Mouse (Mus musculus): Measurements from ENCODE around the gene Znrf1. TPM values are rescaled to one million over a fixed set of nuclear protein-coding genes. Genes with fewer than 3 reads are reported as not detected.

The Znrf1 gene
- total RNA-seq, 1 experiment from 2014 or later = 71.0 TPM

DNA sequence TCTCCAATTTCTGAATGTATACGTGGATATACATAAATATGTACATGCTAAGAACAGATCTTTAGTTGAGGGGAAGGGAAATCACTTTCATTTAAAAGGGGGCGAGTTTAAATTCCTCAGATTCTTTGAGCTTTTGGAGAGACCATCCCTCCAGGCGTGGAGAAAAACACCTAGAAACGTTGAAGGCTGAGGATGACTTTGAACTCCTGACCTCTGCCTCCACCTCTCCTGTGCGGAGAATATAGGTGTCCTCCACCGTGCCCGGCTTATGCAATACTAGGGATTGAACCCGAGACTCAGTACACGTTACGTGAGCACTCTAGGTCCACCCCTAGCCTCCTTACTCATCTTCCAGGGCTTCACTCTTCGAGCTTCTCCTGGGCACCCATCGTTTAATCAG is 4.7 kb upstream of the Znrf1 start:
- ATAC-seq (replicated peaks; ENCODE audit: low read depth, poor library complexity, severe bottlenecking) = no peak

GRCm38 (mm10) chr8:111531621-111532020 is 4.3 kb upstream of the Znrf1 start:
- ATAC-seq (replicated peaks; ENCODE audit: low read depth, poor library complexity, severe bottlenecking) = no peak

DNA sequence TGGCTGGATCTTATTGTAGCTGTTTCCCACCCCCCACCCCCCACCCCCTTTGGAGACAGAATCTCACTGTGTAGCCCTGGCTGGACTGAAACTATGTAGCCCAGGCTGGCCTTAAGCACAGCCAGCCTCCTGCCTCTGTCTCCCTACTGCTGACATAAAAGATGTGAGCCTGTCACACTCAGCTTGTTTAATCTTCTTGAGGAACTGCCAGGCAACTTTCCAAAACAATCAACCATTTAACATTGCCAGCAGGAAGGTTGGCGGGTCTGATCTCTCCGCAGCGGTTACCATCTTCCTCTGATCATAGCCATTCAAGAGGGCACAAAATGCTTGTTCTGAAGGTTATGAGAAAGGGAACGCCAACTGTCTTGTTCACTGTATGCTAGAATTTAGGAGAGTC is 2.4 kb upstream of the Znrf1 start:
- no peak for ATAC-seq (replicated peaks; ENCODE audit: low read depth, poor library complexity, severe bottlenecking)

DNA sequence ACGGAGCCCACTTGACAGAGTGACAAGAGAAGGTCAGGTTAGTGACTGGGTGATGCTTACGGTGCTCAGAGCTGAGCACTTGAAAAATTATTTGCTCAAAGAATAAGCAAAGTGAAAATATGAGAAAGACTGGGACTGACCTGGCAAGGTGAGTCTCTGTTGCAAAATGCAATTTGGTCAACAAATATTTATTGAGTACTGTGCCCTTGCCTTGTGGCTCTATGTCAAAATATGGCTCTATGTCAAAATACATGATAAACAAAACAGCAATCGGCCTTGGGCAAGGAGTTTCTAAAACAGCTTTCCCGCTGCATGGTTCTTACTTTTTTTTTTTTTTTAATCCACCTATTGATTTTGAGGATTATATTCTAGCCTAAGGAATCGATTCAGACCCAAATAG is 406 bp upstream of the Znrf1 start:
- no peak for ATAC-seq (replicated peaks; ENCODE audit: low read depth, poor library complexity, severe bottlenecking)

GRCm38 (mm10) chr8:111536978-111537764 is 1.3 kb downstream of the Znrf1 start:
- peak; percentile 7; the same call in 1 of the 2 replicates for ATAC-seq (replicated peaks; ENCODE audit: low read depth, poor library complexity, severe bottlenecking)

DNA sequence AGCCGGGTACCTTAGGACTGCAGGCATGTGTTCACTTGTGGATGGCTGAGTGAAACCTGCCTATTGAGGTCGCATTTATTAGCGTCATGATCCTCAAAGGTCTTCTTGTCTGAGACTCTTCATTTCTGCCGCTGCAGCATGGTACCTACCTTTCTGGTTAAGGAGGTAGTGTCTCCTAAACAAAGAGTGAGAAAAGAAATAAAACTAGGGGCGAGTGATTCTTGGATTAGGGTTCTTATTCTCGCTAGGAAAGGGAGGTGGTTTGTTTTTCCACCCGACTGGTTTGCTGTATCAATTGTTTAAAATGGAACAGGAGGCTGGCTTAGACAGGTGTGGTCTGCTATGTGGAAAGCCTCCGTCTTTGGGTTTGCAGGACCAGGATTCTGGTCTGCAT is 1.9 kb downstream of the Znrf1 start:
- ATAC-seq (replicated peaks; ENCODE audit: low read depth, poor library complexity, severe bottlenecking) = no peak

GRCm38 (mm10) chr8:111538194-111538593 is 2.3 kb downstream of the Znrf1 start:
- no peak for ATAC-seq (replicated peaks; ENCODE audit: low read depth, poor library complexity, severe bottlenecking)

DNA sequence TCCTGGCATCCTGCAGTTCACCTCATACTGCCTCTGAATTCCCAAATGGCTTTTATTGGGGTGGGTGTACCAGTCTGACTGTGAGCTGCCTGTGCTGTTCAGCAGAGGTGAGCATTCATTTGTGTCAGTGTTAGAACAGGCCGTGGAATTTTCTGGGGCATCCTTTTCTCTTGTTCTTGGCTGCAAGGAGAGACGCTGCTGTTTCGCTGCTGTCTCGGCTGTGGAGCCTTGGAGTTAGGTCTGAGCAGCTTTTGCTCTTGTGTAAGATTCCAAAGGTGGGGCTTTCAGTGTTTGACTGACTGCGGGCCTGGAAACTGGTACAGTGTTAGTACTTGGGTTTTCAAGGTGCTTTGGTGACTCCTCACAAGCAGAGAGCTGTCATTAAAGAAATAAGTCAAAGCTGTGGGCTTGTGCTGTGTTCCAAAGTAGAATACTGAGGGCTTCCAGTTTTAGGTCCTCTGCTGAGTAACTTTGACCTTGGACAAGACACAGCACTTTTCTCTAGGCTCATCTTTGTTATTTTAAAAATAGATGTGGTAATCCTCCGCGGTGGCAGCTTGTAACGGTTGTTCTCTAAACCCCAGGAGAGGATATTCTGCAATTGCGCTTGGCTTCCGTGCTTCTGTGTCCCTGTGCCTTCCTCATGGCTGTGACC is 3.7 kb downstream of the Znrf1 start:
- ATAC-seq (replicated peaks; ENCODE audit: low read depth, poor library complexity, severe bottlenecking) = peak; percentile 37; the same call in 1 of the 2 replicates

GRCm38 (mm10) chr8:111543712-111544380 is 7.9 kb downstream of the Znrf1 start:
- ATAC-seq (replicated peaks; ENCODE audit: low read depth, poor library complexity, severe bottlenecking) = peak; percentile 48

GRCm38 (mm10) chr8:111545406-111546156 is 9.7 kb downstream of the Znrf1 start:
- peak; percentile 29; the same call in 1 of the 2 replicates for ATAC-seq (replicated peaks; ENCODE audit: low read depth, poor library complexity, severe bottlenecking)

- no peak for ATAC-seq (replicated peaks; ENCODE audit: low read depth, poor library complexity, severe bottlenecking)
These were observed 11.2 kb downstream of the Znrf1 start for GRCm38 (mm10) chr8:111547144-111547543.

DNA sequence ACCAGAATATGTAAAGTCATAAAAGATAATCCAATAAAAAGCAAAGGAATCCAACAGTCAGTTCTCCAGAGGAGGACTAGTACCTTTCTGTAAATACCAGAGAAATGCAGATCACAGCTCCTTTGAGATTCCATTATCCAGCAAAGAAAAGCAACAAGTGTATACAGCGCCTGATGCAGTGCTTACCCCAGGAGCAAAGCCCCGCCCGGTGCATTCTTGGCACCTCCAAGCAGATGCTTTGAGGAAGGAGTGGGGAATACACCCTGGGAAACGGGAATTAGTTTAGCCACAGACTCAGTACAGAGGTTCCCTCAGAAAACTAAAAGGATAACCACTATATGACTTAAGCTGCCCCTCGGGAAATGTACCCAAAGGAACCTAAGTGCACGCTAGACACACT is 12.3 kb downstream of the Znrf1 start:
- ATAC-seq (replicated peaks; ENCODE audit: low read depth, poor library complexity, severe bottlenecking) = no peak

DNA sequence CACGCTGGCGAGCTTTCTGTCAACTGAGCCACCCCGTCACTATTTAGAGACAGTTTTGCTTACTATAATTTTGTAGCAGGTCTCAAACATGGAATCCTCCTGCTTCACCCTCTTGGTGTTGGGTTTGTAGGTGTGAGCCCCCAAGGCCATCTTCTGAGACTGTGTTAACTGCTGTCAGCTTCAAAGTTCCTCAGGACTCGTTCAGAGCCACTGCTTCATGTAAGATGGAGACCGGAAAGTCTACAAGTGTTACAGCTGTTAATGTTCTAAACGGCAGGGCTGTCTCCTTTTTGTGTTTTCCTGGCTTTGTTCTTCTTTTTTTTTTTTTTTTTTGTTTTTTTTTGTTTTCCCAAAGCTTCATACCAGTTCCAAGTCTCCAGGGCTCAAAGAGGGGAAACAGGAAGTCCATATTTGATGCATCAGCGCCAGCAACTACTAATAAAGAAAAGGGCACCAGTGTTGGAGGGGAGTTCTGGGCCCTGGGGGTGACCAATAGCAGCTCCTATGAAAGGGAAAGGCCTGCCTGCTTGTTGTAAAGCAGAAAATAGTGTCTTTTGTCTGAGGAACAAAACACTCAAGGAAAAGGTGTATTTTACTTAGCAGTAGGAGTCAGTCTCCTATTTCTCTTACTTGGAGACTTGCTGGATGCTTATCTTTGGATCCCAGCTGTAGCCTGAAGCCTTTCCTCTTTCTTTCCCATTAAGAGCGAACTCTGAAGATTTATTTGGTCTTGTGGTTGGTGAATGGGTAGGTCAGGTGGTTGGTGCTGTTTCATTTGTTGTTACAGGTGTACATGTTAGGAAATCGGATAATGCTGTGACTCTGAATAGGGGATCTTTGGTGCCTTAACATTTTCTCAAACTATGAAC is 14.3 kb downstream of the Znrf1 start:
- peak; percentile 48; the same call in 1 of the 2 replicates for ATAC-seq (replicated peaks; ENCODE audit: low read depth, poor library complexity, severe bottlenecking)

- ATAC-seq (replicated peaks; ENCODE audit: low read depth, poor library complexity, severe bottlenecking) = peak; percentile 59
These were observed 15.7 kb downstream of the Znrf1 start for GRCm38 (mm10) chr8:111551511-111552130.

- ATAC-seq (replicated peaks; ENCODE audit: low read depth, poor library complexity, severe bottlenecking) = peak; percentile 73
These were observed 25.9 kb downstream of the Znrf1 start for GRCm38 (mm10) chr8:111561824-111562223.

DNA sequence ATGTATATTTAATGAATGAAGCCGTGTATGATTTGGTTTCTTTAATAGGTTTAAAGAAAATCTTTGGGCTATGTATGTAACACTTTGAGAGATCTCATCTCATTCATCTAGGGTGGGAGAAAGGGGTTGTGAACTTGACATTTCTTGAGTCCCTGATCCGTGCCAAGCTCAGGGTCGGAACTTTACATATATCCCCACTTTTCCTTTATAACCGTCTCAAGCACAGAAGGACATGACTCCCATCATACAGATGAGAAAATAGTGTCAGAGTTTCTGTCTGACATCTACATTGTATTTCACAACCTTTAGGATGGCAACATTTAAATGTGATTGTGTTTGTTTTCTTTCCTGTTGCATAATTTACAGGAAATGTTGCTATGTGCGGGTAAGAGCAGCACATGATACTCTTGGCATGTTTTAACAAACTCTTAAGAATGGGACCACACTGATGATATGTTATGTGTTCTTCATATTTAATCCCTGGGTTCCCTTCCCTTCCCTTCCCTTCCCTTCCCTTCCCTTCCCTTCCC is 26.4 kb downstream of the Znrf1 start:
- ATAC-seq (replicated peaks; ENCODE audit: low read depth, poor library complexity, severe bottlenecking) = peak; percentile 50

DNA sequence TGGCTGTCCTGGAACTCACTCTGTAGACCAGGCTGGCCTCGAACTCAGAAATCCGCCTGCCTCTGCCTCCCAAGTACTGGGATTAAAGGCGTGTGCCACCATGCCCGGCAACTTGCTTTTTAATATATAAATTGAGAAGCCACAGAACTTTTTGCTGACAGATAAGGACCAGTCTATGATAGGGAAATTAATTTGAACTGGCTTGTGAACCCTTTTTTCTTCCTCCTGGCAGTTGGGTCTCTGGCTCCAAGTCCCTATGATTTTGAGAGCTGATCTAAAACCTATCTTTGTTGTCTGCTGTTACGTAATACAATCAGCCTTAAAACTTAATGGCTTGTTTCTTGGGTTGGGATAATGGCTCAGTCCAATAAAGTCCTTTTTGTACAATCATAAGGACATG is 27.2 kb downstream of the Znrf1 start:
- no peak for ATAC-seq (replicated peaks; ENCODE audit: low read depth, poor library complexity, severe bottlenecking)

GRCm38 (mm10) chr8:111563687-111564086 is 27.8 kb downstream of the Znrf1 start:
- no peak for ATAC-seq (replicated peaks; ENCODE audit: low read depth, poor library complexity, severe bottlenecking)

GRCm38 (mm10) chr8:111564093-111564492 is 28.2 kb downstream of the Znrf1 start:
- no peak for ATAC-seq (replicated peaks; ENCODE audit: low read depth, poor library complexity, severe bottlenecking)
